Mouse (Mus musculus): ENCODE measurements around the gene Trim47. TPM values are rescaled to one million over a fixed set of nuclear protein-coding genes. Genes with fewer than 3 reads are reported as not detected.

Gene Trim47
- polyA plus RNA-seq, 1 experiment: 0.17 TPM

GRCm38 (mm10) chr11:116064187-116064867 is 62.7 kb downstream of the Trim47 start:
- Histone ChIP-seq H3K36me3 (ENCODE audit: control insufficient read depth) (peaks cover 98% of the 10 kb centered on the region), H3K27me3 (ENCODE audit: control insufficient read depth) (no peaks in the 10 kb centered on the region), H3K4me1 (ENCODE audit: control insufficient read depth) (peaks cover 1% of the 10 kb centered on the region), H3K4me3 (replicated peaks) (no peak overlapping the region), H3K9me3 (ENCODE audit: control insufficient read depth, low read length) (no peaks in the 10 kb centered on the region)
- TF ChIP-seq TAL1 (IDR thresholded peaks at IDR 0.05; ENCODE audit: low read length) (no peak), GATA1 (IDR thresholded peaks at IDR 0.05; ENCODE audit: low read length) (no peak)

GRCm38 (mm10) chr11:116063562-116063961 is 63.4 kb downstream of the Trim47 start:
- Histone ChIP-seq H3K36me3 (ENCODE audit: control insufficient read depth) (peaks cover 98% of the 10 kb centered on the region), H3K9me3 (ENCODE audit: control insufficient read depth, low read length) (no peaks in the 10 kb centered on the region), H3K4me1 (ENCODE audit: control insufficient read depth) (peaks cover 7% of the 10 kb centered on the region), H3K4me3 (replicated peaks) (no peak overlapping the region), H3K27me3 (ENCODE audit: control insufficient read depth) (no peaks in the 10 kb centered on the region)
- no peak for TF ChIP-seq TAL1 (IDR thresholded peaks at IDR 0.05; ENCODE audit: low read length)

GRCm38 (mm10) chr11:116062521-116062920 is 64.5 kb downstream of the Trim47 start:
- Histone ChIP-seq H3K4me3 (replicated peaks) (no peak overlapping the region), H3K9me3 (ENCODE audit: control insufficient read depth, low read length) (no peaks in the 10 kb centered on the region), H3K4me1 (ENCODE audit: control insufficient read depth) (peaks cover 17% of the 10 kb centered on the region), H3K27me3 (ENCODE audit: control insufficient read depth) (no peaks in the 10 kb centered on the region), H3K36me3 (ENCODE audit: control insufficient read depth) (peaks cover 99% of the 10 kb centered on the region)
- TF ChIP-seq TAL1 (IDR thresholded peaks at IDR 0.05; ENCODE audit: low read length) (no peak), GATA1 (IDR thresholded peaks at IDR 0.05; ENCODE audit: low read length) (no peak)

GRCm38 (mm10) chr11:116061641-116062415 is 65.2 kb downstream of the Trim47 start:
- Histone ChIP-seq H3K27me3 (ENCODE audit: control insufficient read depth) (no peaks in the 10 kb centered on the region), H3K9me3 (ENCODE audit: control insufficient read depth, low read length) (no peaks in the 10 kb centered on the region), H3K4me1 (ENCODE audit: control insufficient read depth) (peaks cover 24% of the 10 kb centered on the region), H3K4me3 (replicated peaks) (no peak overlapping the region), H3K36me3 (ENCODE audit: control insufficient read depth) (peaks cover 99% of the 10 kb centered on the region)
- TF ChIP-seq TAL1 (IDR thresholded peaks at IDR 0.05; ENCODE audit: low read length): no peak
- TF ChIP-seq GATA1 (IDR thresholded peaks at IDR 0.05; ENCODE audit: low read length): no peak

GRCm38 (mm10) chr11:116060596-116060995 is 66.4 kb downstream of the Trim47 start:
- peaks cover 100% of the 10 kb centered on the region for H3K36me3 ChIP-seq (ENCODE audit: control insufficient read depth)

GRCm38 (mm10) chr11:116059691-116060025 is 67.4 kb downstream of the Trim47 start:
- TF ChIP-seq GATA1 (IDR thresholded peaks at IDR 0.05; ENCODE audit: low read length) (no peak), TAL1 (IDR thresholded peaks at IDR 0.05; ENCODE audit: low read length) (no peak)
- no peak overlapping the region for H3K4me3 ChIP-seq (replicated peaks)
- H3K9me3 ChIP-seq (ENCODE audit: control insufficient read depth, low read length): no peaks in the 10 kb centered on the region
- H3K36me3 ChIP-seq (ENCODE audit: control insufficient read depth): peaks cover 100% of the 10 kb centered on the region
- no peaks in the 10 kb centered on the region for H3K27me3 ChIP-seq (ENCODE audit: control insufficient read depth)
- H3K4me1 ChIP-seq (ENCODE audit: control insufficient read depth): peaks cover 46% of the 10 kb centered on the region

More at GRCm38 (mm10) chr11:116060596-116060995, 66.4 kb downstream of the Trim47 start:
- no peaks in the 10 kb centered on the region for H3K9me3 ChIP-seq (ENCODE audit: control insufficient read depth, low read length)
- no peaks in the 10 kb centered on the region for H3K27me3 ChIP-seq (ENCODE audit: control insufficient read depth)
- no peak for TF ChIP-seq GATA1 (IDR thresholded peaks at IDR 0.05; ENCODE audit: low read length)
- no peak overlapping the region for H3K4me3 ChIP-seq (replicated peaks)
- H3K4me1 ChIP-seq (ENCODE audit: control insufficient read depth): peaks cover 37% of the 10 kb centered on the region

GRCm38 (mm10) chr11:116058868-116059690 is 67.9 kb downstream of the Trim47 start:
- Histone ChIP-seq H3K4me3 (replicated peaks) (no peak overlapping the region), H3K36me3 (ENCODE audit: control insufficient read depth) (peaks cover 100% of the 10 kb centered on the region), H3K4me1 (ENCODE audit: control insufficient read depth) (peaks cover 51% of the 10 kb centered on the region), H3K27me3 (ENCODE audit: control insufficient read depth) (no peaks in the 10 kb centered on the region), H3K9me3 (ENCODE audit: control insufficient read depth, low read length) (no peaks in the 10 kb centered on the region)
- TF ChIP-seq TAL1 (IDR thresholded peaks at IDR 0.05; ENCODE audit: low read length): no peak
- TF ChIP-seq GATA1 (IDR thresholded peaks at IDR 0.05; ENCODE audit: low read length): no peak

GRCm38 (mm10) chr11:116058022-116058614 is 68.9 kb downstream of the Trim47 start:
- Histone ChIP-seq H3K36me3 (ENCODE audit: control insufficient read depth) (peaks cover 100% of the 10 kb centered on the region), H3K9me3 (ENCODE audit: control insufficient read depth, low read length) (no peaks in the 10 kb centered on the region), H3K4me3 (replicated peaks) (no peak overlapping the region), H3K4me1 (ENCODE audit: control insufficient read depth) (peaks cover 60% of the 10 kb centered on the region), H3K27me3 (ENCODE audit: control insufficient read depth) (no peaks in the 10 kb centered on the region)
- TF ChIP-seq GATA1 (IDR thresholded peaks at IDR 0.05; ENCODE audit: low read length): no peak
